Mouse (Mus musculus): ENCODE results near the gene Fam205a4. TPM values are rescaled to one million over a fixed set of nuclear protein-coding genes. Genes with fewer than 3 reads are reported as not detected.
"Not testable (repeated sequence)": the region's sequence is repeated elsewhere in the genome, so short reads cannot be mapped to it uniquely, and the experiment has no call there.

Gene Fam205a4
- not detected for total RNA-seq (2022)

- DNase-seq (ENCODE audit: low spot score) = not testable (repeated sequence)
These were observed at the start of gene Fam205a4 for GRCm38 (mm10) chr4:41965758-41966157. Gene Fam205a4 (plus strand): TSS chr4:41966058.

- DNase-seq (ENCODE audit: low spot score) = not testable (repeated sequence)
These were observed 24.6 kb upstream of the Fam205a4 start, which contains the start of gene Gm20878 for GRCm38 (mm10) chr4:41941272-41941671. Gene Gm20878 (plus strand): TSS chr4:41941572.

Other genes with a start within 250 kb of the Fam205a4 start
- gene Dctn3, start 242.9 kb upstream of the Fam205a4 start, total RNA-seq (2022) = 10 to 100 TPM; 69.4 to 71.8 (median 70.7) TPM
- not detected for gene Arid3c, start 234.9 kb upstream of the Fam205a4 start, total RNA-seq (2022)
- 10 to 100 TPM; 52.6 to 60.5 (median 58.6) TPM for gene Galt, start 210.8 kb upstream of the Fam205a4 start, total RNA-seq (2022)
- gene Sigmar1, start 209.9 kb upstream of the Fam205a4 start, total RNA-seq (2022) = 10 to 100 TPM; 20.9 to 23.8 (median 21.7) TPM
- 10 to 100 TPM; 12.3 to 19.6 (median 14.5) TPM for gene Ccl27a, start 191.8 kb upstream of the Fam205a4 start, total RNA-seq (2022)
- gene Gm21541, start 62.4 kb upstream of the Fam205a4 start, total RNA-seq (2022) = not detected
- gene Gm20878, start 24.5 kb upstream of the Fam205a4 start, total RNA-seq (2022) = under 1 TPM in 3 of 4 experiments, not detected in 1; 0.63 to 0.86 (median 0.73) TPM
- gene Gm21093, start 68.7 kb downstream of the Fam205a4 start, total RNA-seq (2022) = under 1 TPM in 1 of 4 experiments, not detected in 3; 0.22 TPM
- gene Gm3893, start 125.1 kb downstream of the Fam205a4 start, total RNA-seq (2022) = not detected
- 10 to 100 TPM; 28.4 to 45.6 (median 39.5) TPM for gene Gm13304, start 148.8 kb downstream of the Fam205a4 start, total RNA-seq (2022)
- not detected for gene Gm13306, start 187.4 kb downstream of the Fam205a4 start, total RNA-seq (2022)
- gene Gm13305, start 202.5 kb downstream of the Fam205a4 start, total RNA-seq (2022) = not detected

Measured in heart, adult 8-10 months (tissue).